Mouse (Mus musculus) neutrophil, adult 5-6 weeks (primary cell): ENCODE measurements around the gene Spdef. TPM values are rescaled to one million over a fixed set of nuclear protein-coding genes. Genes with fewer than 3 reads are reported as not detected.

ENCODE experiments used
- ATAC-seq: fragments of 151-379, 151-347 bp; 2 replicates; pipeline ENCODE4 v1.8.0; 2017; ENCODE audit warnings: mild to moderate bottlenecking, moderate TSS enrichment; ENCODE audit not compliant: insufficient number of reproducible peaks, poor library complexity, low FRiP score, severe bottlenecking; ENCODE audit errors: extremely low read depth
- total RNA-seq: library from RNA; stranded (forward); fragments of 200-1000 nt; gene quantifications from 2 replicates; pipeline ENCODE4 v1.2.3, GENCODE M21; 2017

Gene Spdef
- not detected in 2 replicates for total RNA-seq

DNA sequence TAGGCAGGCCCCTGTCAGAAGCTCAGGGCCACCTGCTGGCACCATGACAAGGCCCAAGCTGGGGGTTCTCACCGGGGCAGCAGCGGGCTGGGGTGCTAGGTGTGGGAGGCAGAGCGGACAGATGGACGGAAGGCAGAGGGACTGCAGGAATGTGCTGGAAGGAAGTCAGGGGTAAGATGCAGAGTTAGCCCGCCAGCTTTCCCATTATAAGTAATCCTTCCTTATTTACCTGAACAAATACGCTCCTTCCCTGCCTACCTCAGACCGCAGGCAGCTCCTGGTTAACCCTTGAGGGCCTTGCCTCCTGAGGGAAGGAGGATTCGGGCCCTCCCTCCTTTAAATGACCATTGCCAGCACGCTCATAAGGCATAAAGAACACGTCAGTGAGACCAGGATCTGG, at the start of gene Spdef:
TSS of gene Spdef (minus strand) at position 186 of the 400 bp plus-strand sequence.
- ATAC-seq: no peak

DNA sequence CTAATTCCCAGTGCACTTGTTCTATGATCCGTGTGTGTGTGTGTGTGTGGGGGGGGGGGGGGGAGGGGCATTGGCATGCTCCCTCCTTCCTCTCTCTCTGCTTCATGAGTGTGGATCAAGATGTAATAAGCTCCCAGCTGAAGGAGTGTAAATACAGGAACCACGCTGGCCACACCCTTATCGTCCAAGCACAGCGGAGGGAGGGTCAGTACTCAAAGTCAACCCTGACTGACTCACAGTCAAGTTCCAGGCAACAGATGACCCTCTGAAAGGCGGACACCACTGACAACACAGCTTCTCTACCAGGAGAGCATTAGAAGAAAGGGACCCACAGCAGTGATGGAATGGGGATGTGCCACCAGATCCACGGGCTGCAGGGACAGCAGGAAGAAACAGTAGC, 49.1 kb upstream of the Spdef start:
- no peak for ATAC-seq

DNA sequence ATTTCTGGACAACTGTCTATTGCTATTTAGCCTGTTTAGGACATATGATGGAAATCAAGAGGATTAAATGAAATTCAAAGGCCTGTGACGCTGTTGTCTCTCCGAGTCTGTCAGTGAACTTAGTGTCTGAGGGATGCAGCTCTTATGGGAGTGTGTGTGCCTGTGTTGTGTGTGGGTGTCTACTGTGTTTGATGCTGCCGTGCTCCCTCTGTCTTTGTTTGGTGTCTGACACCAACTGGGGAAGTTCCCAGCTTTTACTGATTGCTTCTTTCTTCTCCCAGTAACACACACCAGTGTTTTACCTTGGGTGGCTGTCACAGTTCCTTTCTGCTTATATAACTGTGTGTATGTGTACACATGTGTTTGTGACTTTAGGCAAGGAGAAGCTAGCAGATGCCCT, 45.4 kb upstream of the Spdef start:
- no peak for ATAC-seq

DNA sequence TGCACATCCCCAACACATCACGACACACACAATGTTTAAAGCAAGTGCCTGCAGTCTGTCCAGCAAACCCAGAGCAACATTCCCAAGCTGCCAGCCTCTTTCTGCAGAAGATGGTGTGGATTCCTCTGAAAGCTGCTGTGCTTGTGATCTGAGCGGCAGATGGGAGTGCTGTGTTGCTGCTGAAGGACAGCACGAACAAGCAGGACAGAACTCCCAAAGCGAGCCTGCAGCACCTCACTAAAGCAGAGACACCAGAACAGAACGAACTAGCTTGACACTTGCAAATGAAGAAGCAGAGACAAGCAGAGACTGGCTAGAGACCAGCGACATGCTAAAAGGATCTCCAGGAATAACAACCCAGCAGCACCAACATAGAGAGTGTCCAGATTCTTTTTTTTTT, 42.9 kb upstream of the Spdef start:
- no peak for ATAC-seq

DNA sequence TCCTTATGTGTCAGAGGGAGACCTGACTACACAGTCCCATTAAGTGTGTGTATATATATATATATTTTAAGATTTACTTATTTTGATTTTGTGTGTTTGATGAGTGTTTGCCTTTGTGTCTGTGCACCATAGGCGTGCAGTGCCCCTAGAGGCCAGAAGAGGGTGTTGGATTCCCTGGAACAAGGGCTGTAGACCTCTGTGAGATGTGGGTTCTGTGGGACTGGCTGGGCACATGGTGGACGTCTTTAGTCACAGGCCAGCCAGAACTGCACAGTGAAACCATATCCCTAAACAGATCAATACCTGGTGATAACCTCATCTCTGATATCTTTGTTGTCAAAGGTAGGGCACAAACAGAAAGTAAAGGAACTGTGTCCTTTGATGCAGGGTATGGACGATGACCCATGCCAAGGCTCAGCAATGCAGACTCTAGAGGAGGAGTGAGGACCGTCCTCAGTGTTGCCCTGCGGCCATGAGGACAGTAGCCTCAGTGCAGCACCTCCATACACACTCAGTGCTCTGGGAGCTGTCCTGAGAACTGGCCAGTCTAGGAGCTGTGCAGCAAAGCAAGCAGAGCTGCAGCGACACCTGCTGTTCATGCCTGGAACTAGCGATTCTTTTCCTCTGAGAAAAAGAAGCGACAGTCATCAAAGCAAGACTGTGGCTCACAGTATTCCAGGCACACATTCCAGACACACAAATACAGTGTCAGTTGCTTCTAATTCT, 40.2 kb upstream of the Spdef start:
- ATAC-seq: no peak

DNA sequence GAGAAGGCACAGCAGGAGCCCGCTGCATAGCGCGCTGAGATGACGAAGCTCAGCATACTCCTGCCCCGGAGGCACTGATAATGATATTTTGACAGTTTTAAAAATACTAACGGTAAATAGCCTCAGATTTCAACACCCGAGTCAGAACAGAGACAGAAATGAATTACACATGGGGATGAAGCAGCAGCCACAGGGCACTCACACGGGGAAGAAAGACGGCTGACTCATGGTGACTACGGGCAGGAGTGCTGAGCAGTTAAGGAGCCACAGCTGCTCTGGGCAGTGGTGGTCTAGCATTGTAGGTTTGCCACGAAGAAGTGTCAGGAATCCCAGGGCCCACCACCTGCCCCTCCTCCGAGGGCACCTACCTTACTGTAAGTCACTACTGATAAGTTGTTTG, 38.8 kb upstream of the Spdef start:
- ATAC-seq: no peak

DNA sequence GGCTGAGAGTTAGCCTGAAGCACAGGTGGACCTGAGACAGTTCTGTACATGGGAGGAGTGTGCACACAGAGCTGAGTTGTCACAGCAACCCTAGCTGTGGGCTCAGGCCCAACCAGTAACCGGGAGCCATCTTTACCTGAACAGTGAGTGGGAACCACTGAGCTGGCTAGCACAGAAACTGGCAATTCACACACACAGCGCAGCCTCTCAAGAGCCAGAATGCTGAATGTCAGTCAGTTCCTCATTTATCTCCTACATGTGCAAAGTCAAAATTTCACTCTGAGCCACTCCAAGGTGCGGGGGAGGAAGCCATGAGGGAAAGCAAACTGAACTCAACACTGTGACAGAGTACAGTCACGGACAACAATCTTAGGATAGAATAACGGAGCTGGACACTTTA, 38.4 kb upstream of the Spdef start:
- no peak for ATAC-seq

DNA sequence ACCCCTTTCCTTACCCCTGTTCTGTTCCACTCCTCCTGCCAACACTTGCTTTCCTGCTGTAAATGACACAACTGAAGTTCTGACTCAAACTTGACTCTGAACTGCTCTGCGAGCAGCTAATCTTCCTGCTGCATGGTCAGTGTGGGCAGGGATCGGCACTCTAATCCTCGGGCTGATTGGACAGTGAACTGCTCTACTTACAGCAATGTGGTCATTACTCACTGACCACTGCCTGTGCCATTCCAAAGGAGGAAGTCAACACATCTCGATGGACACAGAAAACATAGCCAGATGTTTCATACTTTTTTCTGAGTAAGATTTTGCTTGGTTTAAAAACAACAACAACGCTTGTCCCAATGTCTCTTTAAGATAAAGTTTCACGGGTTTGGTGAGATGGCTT, 36.3 kb upstream of the Spdef start:
- no peak for ATAC-seq

DNA sequence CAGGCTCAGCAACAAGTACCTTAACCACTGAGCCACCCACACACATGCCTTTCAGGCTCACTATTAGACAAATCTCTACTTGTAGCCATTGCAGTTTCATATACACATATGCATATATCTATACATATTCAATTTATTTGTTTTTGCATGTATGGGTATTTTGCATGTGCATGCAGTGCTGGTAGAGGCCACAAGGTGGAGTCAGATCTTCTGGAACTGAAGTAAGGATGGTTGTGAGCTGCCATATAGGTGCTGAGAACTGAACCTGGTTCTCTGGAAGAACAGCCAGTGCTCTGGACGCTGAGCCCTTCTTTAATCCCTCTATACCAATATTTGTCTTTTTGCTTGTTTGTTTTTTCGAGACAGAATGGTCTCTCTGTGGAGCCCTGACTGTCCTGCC, 35.7 kb upstream of the Spdef start:
- ATAC-seq: no peak

DNA sequence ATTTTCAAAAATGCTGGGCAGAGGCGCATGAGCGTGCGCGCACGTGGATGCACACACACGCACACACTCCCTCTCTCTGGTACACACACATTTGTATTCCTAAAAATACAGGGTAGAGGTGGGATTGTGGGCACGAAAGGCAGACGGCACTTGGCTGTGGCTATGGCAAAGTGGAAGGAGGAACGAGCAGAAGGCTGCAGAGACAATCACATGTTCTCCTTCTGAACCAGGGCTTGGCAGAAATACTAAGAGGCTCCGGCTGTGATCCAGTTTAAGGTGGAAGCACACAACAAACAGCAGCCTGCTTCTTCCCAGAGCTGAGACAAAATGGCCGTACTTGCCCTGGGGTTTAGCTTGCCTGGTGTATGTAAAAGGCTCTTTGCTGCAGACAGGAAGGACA, 34.1 kb upstream of the Spdef start:
- ATAC-seq: no peak

DNA sequence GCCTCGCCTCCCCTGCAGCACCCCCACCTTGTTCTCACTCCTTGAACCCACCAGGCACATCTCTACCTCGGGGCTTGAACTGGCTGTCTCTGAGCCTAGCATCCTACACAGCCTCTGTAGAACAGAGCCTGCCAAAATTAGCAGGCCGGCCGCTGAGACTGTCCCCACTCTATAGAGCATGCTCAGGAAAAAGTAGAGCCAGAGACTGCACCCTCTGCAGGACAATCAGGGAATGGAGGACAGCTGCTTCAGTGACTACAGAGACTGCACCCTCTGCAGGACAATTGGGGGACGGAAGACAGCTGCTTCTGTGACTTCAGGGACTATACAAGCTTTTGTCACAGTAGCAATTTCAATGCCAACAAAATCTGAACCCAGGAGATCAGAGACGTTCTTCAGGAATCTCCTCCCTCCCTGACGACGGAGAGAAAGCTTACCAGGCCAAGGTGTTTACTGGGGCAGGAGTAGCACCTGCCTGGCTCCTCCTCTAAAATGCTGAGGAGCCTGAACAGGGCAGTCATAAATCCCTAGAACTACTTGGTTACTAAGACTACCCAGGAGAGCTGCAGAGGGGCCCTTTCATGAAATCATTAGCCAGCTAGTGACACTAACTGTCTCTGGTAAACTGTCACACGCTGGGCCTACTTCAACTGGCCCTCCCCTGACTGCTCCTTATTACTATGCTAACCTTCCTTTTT, 33.0 kb upstream of the Spdef start:
- ATAC-seq: peak; percentile 20; the same call in 1 of the 2 replicates

DNA sequence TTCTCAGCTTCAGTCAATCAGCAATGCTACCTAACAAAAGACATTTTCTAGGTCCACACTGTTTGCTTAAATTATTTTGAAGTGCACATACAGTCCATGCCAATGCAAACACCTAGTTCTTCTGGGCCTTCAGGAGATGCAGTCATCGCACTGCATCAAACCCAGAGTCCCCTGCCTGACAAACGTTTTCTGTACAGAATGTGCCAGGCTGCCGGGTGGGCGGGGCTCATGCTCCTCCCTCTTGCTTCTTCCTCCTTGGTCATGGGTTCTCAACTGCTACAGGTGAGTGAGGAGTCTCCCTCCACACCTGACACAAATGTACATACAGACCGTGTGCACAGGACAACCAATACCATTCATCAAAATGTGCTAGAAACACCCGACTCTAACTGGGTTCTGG, 31.4 kb upstream of the Spdef start:
- ATAC-seq: no peak

DNA sequence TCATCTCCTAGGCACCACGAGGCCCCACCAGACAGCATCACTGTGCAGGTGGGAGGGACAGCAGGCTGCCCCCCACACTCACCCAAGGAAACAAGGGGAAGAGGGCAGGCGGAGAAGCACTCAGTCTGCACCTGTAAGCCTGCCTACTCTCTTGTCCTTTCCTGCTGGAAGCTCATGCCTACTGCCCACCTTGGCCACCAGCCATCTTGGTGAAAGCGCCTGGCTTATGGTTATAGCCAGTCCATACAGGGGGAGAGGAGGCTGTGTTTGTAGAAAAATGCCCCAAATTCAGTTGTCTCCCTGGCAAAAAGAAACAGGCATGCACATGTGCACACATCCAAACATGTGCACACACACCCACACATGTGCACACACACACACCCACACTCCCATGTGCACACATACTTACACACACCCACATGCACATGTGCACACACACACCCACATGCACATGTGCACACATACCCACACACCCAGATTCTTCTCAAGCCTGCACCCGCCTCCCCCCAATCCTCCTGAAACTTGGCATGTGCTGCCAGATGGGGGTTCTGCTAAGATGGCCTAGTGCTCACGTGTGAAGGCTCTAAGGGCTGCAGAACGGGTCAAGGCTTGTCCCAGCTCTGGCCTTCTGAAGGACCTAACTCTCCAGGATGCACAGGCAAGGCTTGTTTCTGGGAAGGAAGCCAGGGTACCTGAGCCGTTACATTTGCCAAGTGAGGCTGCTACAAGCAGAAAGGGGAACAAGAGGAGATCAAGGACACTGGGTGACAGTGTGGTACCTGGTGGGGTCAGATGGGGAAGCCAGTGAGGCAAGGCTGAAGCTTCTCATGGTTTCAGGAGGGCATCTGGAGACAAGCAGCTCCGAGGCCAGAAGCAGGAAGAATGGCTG, 22.8 kb upstream of the Spdef start:
- no peak for ATAC-seq

DNA sequence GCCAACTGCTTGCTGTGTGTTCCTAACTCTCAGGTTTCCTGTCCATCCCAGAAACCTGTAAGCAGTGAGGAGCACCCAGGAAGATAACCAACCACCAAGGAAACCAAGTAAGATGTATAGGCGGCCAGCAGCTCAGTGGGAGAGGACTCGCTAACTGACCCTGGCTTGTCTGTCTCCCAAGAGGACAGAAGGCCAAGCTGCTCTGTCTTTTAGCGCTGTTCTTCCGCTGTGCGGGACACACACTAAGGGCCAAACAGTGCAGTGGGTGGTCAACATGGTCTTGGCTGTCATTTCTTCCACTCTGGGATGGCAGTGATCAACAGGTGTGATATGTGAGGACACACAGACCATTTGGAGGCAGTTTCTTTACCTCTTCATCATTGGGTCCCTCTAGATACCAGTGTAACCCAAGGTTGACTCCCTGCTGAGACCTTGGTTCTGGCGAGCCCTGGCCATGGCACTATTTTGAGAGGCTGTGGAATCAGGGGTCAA, 21.7 kb upstream of the Spdef start:
- ATAC-seq: no peak

DNA sequence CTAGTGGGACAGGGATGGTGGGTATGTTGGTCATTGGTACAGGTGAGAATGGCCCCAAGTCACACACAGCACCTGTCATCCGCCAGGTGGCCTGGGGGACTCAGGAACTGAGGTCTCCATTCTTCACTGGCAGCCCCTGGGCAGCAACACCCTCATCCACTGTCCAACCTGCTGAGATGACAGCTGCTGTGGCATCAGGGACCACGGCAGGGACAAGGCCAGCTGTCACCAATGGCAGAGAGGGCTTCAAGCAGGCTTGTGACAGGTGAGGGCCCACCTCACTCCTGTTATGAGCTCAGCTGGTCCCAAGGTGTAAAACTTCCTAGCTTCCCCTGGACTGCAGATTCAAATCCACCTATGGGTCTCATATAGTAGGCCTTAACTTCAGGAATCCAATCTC, 19.4 kb upstream of the Spdef start:
- ATAC-seq: no peak

DNA sequence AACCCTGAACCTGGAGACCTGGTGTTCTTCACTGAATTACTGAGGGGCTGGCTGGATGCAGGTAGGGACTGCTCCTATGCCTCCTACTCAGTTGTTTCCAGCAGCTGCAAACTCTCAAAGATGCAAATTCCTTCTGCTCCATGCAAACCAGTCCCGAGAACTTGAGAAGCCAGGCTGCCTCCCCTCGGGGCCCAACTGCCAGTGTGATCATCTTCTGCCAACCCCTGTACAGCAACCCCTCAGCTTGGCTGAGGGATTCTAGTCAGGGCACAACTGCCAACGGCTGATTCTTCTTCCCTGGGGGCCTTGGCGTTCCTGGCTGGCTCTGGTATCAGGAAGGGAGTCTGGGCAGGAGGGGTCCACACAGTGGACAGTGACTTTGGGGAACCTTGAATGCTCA, 17.7 kb upstream of the Spdef start:
- no peak for ATAC-seq

DNA sequence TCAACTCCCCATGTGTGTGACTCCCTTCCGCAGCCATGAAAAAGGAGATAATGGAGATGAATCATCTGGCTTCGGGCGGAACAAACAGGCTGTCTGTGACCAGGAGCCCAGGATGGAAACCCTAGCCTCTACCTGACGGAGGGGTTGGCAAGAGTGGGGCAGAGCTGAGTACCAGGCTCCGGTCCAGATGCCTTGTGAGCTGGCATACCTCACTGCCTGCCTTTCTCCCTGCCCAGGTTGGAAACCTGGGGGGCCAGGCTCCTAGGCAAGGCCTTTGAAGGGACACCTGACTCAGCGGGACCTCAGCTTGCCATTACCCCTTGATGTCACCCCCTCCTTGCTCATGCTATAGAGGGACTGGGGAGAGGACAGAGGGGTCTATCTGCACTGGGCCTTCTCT, 12.2 kb upstream of the Spdef start:
- no peak for ATAC-seq

DNA sequence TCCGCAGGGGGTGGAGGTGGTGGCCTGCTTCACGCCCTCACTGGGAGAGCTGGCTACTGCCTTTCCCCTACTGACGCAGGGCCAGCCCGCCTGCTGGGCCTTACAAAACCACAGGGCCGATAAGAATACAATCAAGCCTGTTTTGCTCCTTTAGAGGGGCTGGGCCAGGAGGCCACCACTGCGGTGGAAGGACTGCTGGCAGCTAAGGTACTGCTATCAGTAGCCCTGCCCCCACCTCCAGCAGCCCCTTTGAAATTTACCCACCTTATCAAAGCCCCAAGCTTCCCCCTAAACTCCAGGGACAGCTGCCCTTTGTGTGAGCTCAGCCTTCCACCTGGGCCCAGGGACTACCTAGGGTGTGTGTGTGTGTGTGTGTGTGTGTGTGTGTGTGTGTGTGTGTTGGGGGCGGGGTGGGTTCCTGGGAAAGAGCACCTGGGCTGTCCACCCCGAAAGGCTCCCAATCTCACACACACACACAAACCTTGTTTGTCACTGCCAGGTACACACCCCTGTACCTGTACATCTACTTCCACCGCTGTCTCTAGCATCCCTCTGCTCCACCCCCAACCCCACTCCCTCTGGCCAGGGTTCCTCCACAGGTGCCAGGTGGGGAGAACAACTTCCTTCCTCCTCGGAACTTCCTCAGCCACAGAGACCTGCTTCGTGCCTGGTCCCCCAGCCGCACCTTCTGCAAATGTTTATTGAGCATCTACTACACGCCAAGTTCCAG, 5.8 kb upstream of the Spdef start:
- no peak for ATAC-seq

DNA sequence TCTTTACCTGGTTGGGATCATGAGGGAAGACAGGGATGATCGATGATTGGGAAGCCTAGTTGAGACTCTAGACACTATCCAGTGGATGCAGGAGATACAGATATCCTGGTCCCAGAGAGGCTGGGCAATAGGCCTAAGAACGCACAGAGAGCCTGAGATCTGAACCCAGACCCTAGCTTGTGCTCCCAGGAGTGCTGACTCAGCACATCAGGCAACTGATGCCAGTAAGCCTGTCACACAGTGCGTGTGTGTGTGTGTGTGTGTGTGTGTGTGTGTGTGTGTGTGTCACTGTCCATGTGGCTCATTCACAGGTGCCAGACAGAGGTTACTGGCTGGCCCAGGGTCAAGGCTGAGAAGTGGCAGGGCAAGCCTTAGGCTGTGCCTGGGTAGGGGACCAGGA, 3.9 kb upstream of the Spdef start:
- ATAC-seq: no peak
